Mouse (Mus musculus) spleen, postnatal 36 days (tissue): ENCODE measurements around the gene Slc22a12.

Source experiments
- DNase-seq, 2 experiments: peaks; one replicate each; pipeline ENCODE4 v3.0.0; 2022; ENCODE audit warnings: low spot score in 2 of 2, mixed read lengths in 1 of 2

Slc22a12 gene

DNA sequence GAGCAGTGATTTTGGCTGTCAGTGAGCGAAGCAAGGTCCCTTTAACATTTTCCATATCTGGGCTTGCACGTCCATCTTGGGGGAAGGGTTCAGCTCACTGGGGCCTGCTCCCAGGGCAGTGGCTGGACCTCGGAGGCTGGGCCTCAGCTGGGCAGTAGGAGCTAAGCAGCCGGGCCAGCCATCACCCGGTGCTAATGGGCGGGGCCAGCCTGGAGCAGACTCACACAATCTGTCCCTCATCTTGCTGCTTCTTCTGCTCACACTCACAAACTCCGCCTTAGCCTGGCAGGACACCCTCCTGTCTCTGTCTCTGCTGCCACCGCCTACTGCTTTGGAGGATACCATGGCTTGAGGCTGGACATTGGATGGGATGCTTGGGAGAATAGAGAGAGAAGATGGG is 26.7 kb downstream of the Slc22a12 start:
- no peak for DNase-seq

DNA sequence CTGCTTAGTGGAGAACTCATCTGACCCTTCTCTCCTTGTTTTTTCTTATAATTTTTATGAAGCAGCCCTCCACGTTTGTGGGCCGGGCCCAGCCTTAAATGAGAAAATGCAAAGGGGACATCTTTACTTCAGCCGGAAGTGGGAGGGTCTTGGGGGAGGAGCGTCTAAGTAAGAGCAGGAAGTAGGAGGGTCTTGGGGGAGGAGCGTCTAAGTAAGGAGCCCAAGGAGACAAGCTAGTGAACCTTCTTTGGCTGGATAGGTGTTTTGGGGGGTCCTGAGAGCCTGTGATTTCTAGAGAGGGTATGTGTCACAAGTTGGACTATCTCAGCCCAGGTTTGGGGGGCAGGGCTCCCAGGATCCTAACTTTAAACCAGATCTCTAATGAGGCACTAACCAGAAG is 27.4 kb downstream of the Slc22a12 start:
- no peak for DNase-seq

- DNase-seq = no peak
Measured at GRCm38 (mm10) chr19:6514940-6515339, 27.9 kb downstream of the Slc22a12 start.

- DNase-seq = no peak
Measured at GRCm38 (mm10) chr19:6513389-6514139, 29.3 kb downstream of the Slc22a12 start.

DNA sequence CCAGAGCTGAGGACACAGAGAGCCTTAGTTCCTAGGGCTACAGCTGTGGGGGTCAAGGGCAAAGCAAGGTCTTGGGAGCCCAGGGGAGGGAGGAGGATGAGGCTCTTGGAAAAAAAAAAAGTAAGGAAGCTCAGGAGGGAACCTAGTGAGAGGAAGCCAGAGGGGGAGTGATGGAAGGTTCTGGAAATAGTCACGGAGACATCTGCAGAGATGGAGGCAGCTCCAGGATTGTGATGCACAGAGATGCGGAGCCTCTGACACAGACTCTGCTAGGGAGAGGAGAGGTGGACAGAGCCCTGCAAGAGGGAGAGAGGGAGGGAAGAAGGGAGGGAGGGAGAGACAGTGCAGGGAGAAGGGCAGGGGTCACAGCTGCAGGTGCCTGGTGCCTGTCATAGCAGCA is 32.3 kb downstream of the Slc22a12 start:
- DNase-seq = no peak

- no peak for DNase-seq
Measured at GRCm38 (mm10) chr19:6509881-6510280, 33.0 kb downstream of the Slc22a12 start.

DNA sequence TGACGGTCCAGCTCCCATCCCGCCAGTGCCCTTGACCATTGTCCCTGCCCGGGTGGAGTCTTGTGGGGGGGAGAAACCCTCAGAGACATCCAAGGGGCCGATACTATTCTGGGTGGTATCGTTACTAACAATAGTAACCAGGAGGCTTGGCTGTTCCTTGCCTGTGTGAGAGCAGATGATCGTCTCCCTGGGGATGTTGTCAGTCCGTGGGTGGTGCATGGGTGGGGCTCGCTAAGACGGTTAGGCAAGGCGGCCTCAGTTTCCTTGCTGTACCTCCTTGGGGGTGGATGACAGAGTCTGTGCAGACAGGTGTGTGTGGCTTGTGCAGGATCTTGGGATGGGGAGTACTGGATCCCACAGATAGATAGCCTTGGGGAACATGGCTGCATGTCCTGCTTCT is 35.4 kb downstream of the Slc22a12 start:
- DNase-seq = no peak

GRCm38 (mm10) chr19:6504656-6505045 is 38.2 kb downstream of the Slc22a12 start:
- DNase-seq = no peak

DNA sequence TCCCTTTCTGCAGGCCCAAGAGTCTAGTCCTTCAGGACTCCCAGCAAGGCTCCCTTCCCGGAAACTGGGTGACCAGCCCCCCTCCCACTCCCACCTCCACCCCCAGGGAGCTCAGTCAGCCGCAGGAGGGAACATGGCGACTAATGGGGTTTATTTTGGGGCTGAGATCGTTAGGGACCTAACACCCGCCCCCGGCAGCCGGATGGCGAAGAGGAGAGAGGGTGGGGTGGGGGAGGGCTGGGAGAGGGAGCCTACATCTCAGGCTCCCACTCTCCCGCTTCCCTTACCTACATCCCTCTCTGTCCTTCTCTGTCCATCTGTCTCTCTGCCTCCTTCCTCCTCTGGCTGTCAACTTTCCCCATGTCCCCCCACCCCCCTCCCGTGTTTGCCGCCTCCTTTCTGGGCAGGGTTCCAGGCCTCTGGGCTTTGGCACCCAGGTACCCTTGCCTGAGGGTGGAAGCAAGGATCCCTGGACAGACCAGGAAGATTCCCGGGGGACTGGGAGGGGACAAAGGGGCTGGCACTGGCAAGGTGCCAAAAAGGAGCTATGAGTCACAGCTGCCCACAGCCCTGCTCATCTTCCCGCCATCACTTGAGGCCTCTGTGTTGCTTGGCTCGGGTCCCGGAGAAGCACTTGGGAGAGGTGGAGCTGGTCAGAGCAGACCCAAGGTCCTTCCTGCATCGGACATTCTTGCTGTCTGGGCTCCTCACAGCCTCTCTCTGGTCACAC is 38.7 kb downstream of the Slc22a12 start:
- DNase-seq = no peak

- DNase-seq = no peak
Measured at GRCm38 (mm10) chr19:6502543-6503319, 40.1 kb downstream of the Slc22a12 start.

GRCm38 (mm10) chr19:6502035-6502541 is 40.7 kb downstream of the Slc22a12 start:
- DNase-seq = peak in 1 of 2 experiments; percentile 17

DNA sequence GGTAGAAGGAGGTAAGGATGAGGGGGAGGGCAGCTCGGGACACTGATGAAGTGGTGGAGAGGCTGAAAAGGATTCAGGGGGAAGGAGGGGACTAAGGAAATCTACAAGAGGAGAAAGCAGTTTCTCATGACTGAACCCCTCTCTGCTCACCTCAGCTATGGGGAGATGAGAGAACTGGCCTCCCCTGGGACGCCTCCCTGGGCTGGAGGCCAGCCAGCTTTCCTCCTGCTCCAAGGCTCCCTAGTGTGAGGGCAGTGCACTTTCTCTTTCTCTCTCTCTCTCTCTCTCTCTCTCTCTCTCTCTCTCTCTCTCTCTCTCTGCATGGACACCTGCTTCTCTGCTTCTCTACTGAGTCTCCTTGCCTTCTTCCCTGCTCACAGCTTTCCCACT is 42.2 kb downstream of the Slc22a12 start:
- DNase-seq = no peak

- DNase-seq = no peak
Measured at GRCm38 (mm10) chr19:6499860-6500635, 42.8 kb downstream of the Slc22a12 start.

DNA sequence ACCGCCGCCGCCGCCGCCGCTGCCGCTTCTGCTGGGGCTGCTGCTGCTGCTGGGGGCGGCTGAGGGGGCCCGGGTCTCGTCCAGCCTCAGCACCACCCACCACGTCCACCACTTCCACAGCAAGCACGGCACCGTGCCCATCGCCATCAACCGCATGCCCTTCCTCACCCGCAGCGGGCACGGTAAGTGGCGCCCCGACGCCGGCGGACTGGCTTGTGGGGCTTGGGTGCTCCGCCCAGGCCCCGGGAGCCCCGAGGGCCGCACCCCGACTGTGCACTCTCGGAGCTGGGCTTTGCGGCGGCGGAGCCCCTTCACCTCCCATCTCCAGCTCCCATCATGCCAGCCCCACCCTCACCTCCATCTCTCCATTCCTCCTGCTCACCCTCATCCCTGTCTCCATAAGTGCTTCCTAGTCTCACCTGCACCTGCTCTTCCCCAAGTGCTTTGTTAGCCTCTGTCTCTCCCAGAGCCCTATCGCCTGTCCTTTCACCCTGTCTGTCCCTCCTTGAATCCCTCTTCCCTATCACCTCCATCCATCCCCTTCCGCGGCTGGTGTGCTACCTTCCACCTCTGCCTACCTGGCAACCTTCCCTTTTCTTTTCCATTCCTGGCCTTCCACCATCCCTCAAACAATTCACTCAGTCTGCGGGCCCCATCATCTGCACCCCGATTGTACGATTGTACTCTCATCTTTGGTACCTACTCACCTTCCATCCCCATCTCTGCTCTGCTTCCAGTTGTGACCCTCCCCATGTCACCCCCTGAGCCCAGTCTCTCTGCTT is 44.3 kb downstream of the Slc22a12 start:
- no peak for DNase-seq

GRCm38 (mm10) chr19:6497803-6498202 is 45.0 kb downstream of the Slc22a12 start:
- DNase-seq = no peak

- no peak for DNase-seq
Measured at GRCm38 (mm10) chr19:6497150-6497801, 45.6 kb downstream of the Slc22a12 start.

GRCm38 (mm10) chr19:6496462-6497149 is 46.2 kb downstream of the Slc22a12 start:
- no peak for DNase-seq

DNA sequence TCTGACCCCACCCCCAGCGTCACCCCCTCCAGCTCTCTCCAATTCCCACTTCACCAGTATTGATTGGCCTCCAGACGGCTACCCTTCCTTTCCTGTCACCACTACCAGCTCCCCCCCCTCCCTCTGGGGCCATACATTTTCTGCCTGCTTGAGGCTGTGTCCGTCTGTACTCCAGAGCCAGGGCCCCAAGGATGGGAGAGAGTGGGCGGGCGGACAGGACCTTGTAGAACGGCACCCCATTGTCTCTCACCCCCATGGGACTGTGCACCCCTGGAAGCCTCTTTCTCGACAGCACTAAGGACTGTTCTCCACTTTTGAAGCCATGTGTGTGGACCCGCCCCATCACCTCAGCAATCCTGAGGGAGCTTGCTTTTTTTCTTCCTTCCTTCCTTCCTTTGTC is 47.1 kb downstream of the Slc22a12 start:
- DNase-seq = no peak

GRCm38 (mm10) chr19:6494504-6495170 is 48.2 kb downstream of the Slc22a12 start:
- no peak for DNase-seq
